Comparison of ENCODE assay signal across 16 mouse cellular contexts in genomic region chr16:18460826-18461225, GRCm38 (mm10). TPM values are rescaled to one million over a fixed set of nuclear protein-coding genes. Genes with fewer than 3 reads are reported as not detected.
A peak's percentile ranks its signal among the peaks of the same experiment; 100 is the strongest.
DNase-seq lines count a peak whose midpoint lies in the region; ATAC-seq and TF ChIP-seq lines count a peak whose summit lies in the region.
"Had no signal": no experiment of that assay in that cellular context is flagged by ENCODE, and none has a peak within 500 bp of the region (broad histone marks: within the 10 kb centered on the region; RNA-seq: fewer than 3 reads in every experiment).

No protein-coding gene starts in this region.

- ATAC-seq in liver, postnatal 0 days: no peak
- ATAC-seq in liver, embryonic 11.5 days (replicated peaks; ENCODE audit: low FRiP score): no peak

- peak; percentile 85 for DNase-seq in heart, adult 11 months
- DNase-seq in heart, adult 18-20 months: no peak
- DNase-seq in liver, postnatal 0 days: no peak
- no peak for DNase-seq in liver, embryonic 11.5 days (ENCODE audit: low spot score)
- DNase-seq in thymus, adult 2 months: peak; percentile 33
- no peak for DNase-seq in thymus, postnatal 10 days (ENCODE audit: low spot score in 2 of 2)
- DNase-seq in thymus, postnatal 4 days: peak; percentile 51
- DNase-seq: adrenal gland, postnatal 36 days; cerebellum, adult 9-10 months; kidney, adult 11 months; liver, embryonic 13.5 days; lung, embryonic 14.5 days had no signal

- peaks cover 7% of the 10 kb centered on the region; the same call in 1 of the 2 replicates for H3K4me1 ChIP-seq in liver, postnatal 0 days (ENCODE audit: insufficient read depth)
- peaks cover 26% of the 10 kb centered on the region for H3K4me1 ChIP-seq in liver, embryonic 11.5 days (replicated peaks; ENCODE audit: control insufficient read depth, insufficient read depth, low read length)
- peaks cover 75% of the 10 kb centered on the region for H3K4me1 ChIP-seq in thymus, adult 2 months (replicated peaks; ENCODE audit: control insufficient read depth, insufficient read depth, low read length)

- H3K9me3 ChIP-seq in liver, postnatal 0 days (ENCODE audit: low read length): no peaks in the 10 kb centered on the region
- no peaks in the 10 kb centered on the region for H3K9me3 ChIP-seq in liver, embryonic 11.5 days (ENCODE audit: control insufficient read depth, low read length)
- H3K9me3 ChIP-seq: forebrain, embryonic 10.5 days; heart, embryonic 13.5 days; limb, embryonic 13.5 days; liver, embryonic 13.5 days had no signal

- no peak for TF ChIP-seq EP300 in liver, postnatal 0 days (IDR thresholded peaks at IDR 0.05; ENCODE audit: low read depth)

- H3K27me3 ChIP-seq in liver, postnatal 0 days (ENCODE audit: insufficient read depth, low read length): no peaks in the 10 kb centered on the region
- no peaks in the 10 kb centered on the region for H3K27me3 ChIP-seq in liver, embryonic 11.5 days (replicated peaks; ENCODE audit: control insufficient read depth, insufficient read depth, low read length)
- no peaks in the 10 kb centered on the region for H3K27me3 ChIP-seq in thymus, adult 2 months (ENCODE audit: control insufficient read depth, insufficient read depth, low read length)
- H3K27me3 ChIP-seq: liver, embryonic 13.5 days; Patski had no signal

- no peak overlapping the region for H3K4me3 ChIP-seq in liver, postnatal 0 days (ENCODE audit: low read depth, low read length)
- no peak overlapping the region for H3K4me3 ChIP-seq in liver, embryonic 11.5 days (ENCODE audit: low read depth, low read length)
- no peak overlapping the region for H3K4me3 ChIP-seq in thymus, adult 2 months (ENCODE audit: control insufficient read depth, insufficient read depth, low read length)
- H3K4me3 ChIP-seq: heart, embryonic 13.5 days; limb, embryonic 13.5 days; liver, embryonic 13.5 days had no signal

- TF ChIP-seq CTCF in liver, postnatal 0 days (IDR thresholded peaks at IDR 0.05; ENCODE audit: low read depth): no peak
- no peak for TF ChIP-seq CTCF in thymus, adult 2 months (IDR thresholded peaks at IDR 0.05; ENCODE audit: borderline replicate concordance, control insufficient read depth, extremely low read depth, insufficient read depth, low read length, poor library complexity)

- 90% methylated on average over 3 of the region's 3 CpGs for WGBS in liver, postnatal 0 days (ENCODE audit: insufficient replicate concordance)
- WGBS in liver, embryonic 11.5 days: 96% methylated on average over 3 of the region's 3 CpGs
- 82% methylated on average over 3 of the region's 3 CpGs for WGBS in thymus, adult 2 months

- peaks cover 71% of the 10 kb centered on the region for H3K36me3 ChIP-seq in liver, postnatal 0 days (replicated peaks; ENCODE audit: insufficient read depth, low read length)
- H3K36me3 ChIP-seq in liver, embryonic 11.5 days (ENCODE audit: control insufficient read depth, insufficient read depth, low read length): peaks cover 25% of the 10 kb centered on the region
- no peaks in the 10 kb centered on the region for H3K36me3 ChIP-seq in thymus, adult 2 months (ENCODE audit: control insufficient read depth, insufficient read depth, low read length)

- H3K27ac ChIP-seq in liver, postnatal 0 days (ENCODE audit: low read depth): 0 out of 2 replicates have a peak overlapping the region, but pooled peaks have one; percentile 19
- no peak overlapping the region for H3K27ac ChIP-seq in liver, embryonic 11.5 days (ENCODE audit: low read depth, low read length)
- peak overlapping the region; percentile 63 for H3K27ac ChIP-seq in thymus, adult 2 months (ENCODE audit: control insufficient read depth, insufficient read depth, low read length)
- H3K27ac ChIP-seq: heart, embryonic 13.5 days; limb, embryonic 13.5 days; liver, embryonic 13.5 days had no signal

- H3K4me2 ChIP-seq in liver, postnatal 0 days (ENCODE audit: low read depth, low read length): no peak overlapping the region
- no peak overlapping the region for H3K4me2 ChIP-seq in liver, embryonic 11.5 days

- no peak overlapping the region for H3K9ac ChIP-seq in liver, postnatal 0 days (replicated peaks)
- no peak overlapping the region for H3K9ac ChIP-seq in liver, embryonic 11.5 days (ENCODE audit: low read depth, low read length)
- H3K9ac ChIP-seq: heart, embryonic 13.5 days; liver, embryonic 13.5 days had no signal

- no peak for TF ChIP-seq POLR2A in thymus, adult 2 months (IDR thresholded peaks at IDR 0.05; ENCODE audit: control insufficient read depth, extremely low read depth, insufficient read depth, low read length, poor library complexity)

RNA-seq across cellular contexts. Expression of gene Comt, which starts 34.2 kb away (rescaled TPM):
- total RNA-seq in heart, adult 18-20 months (2021): 100 to 1,000 TPM; 123 to 141 TPM
- polyA plus RNA-seq in liver, postnatal 0 days (2015; fragmentation: Nextera tagmentation; extraction: Ambion mirVana): 100 and 125 TPM in 2 replicates
- 140 and 141 TPM in 2 replicates for polyA plus RNA-seq in liver, embryonic 11.5 days (2014; fragmentation: Nextera tagmentation; extraction: Ambion mirVana)
- polyA plus RNA-seq in thymus, adult 2 months (2012; rRNA removed): 104 and 108 TPM in 2 replicates

RNA-seq across cellular contexts. Expression of gene Txnrd2, which starts 34.6 kb away (rescaled TPM):
- 10 to 100 TPM; 42.9 to 44.4 TPM for total RNA-seq in heart, adult 18-20 months (2021)
- 51.2 and 53.3 TPM in 2 replicates for polyA plus RNA-seq in liver, postnatal 0 days (2015; fragmentation: Nextera tagmentation; extraction: Ambion mirVana)
- 83.7 and 91.8 TPM in 2 replicates for polyA plus RNA-seq in liver, embryonic 11.5 days (2014; fragmentation: Nextera tagmentation; extraction: Ambion mirVana)
- polyA plus RNA-seq in thymus, adult 2 months (2012; rRNA removed): 10.6 and 10.7 TPM in 2 replicates

RNA-seq across cellular contexts. Expression of gene Gnb1l, which starts 37.7 kb away (rescaled TPM):
- 1 to 10 TPM; 6.1 to 6.4 TPM for total RNA-seq in heart, adult 18-20 months (2021)
- polyA plus RNA-seq in liver, postnatal 0 days (2015; fragmentation: Nextera tagmentation; extraction: Ambion mirVana): 3.9 and 5.1 TPM in 2 replicates
- 17.8 and 18.4 TPM in 2 replicates for polyA plus RNA-seq in liver, embryonic 11.5 days (2014; fragmentation: Nextera tagmentation; extraction: Ambion mirVana)
- 38.7 and 48.9 TPM in 2 replicates for polyA plus RNA-seq in thymus, adult 2 months (2012; rRNA removed)

RNA-seq across cellular contexts. Expression of gene Rtl10, which starts 37.9 kb away (rescaled TPM):
- total RNA-seq in heart, adult 18-20 months (2021): 1 to 10 TPM; 3.9 to 4.1 TPM
- 0.57 and 0.59 TPM in 2 replicates for polyA plus RNA-seq in liver, postnatal 0 days (2015; fragmentation: Nextera tagmentation; extraction: Ambion mirVana)
- polyA plus RNA-seq in liver, embryonic 11.5 days (2014; fragmentation: Nextera tagmentation; extraction: Ambion mirVana): 1.9 and 2.1 TPM in 2 replicates
- 47.0 and 63.6 TPM in 2 replicates for polyA plus RNA-seq in thymus, adult 2 months (2012; rRNA removed)

Comparison
In these comparisons a context has a peak if more than half of its experiments do, and no peak if none do; other contexts are left out.
1. DNase-seq: peak in heart, adult 11 months (single experiment), thymus, adult 2 months (single experiment) and thymus, postnatal 4 days (single experiment); none in heart, adult 18-20 months (0 of 2), liver, postnatal 0 days (single experiment), liver, embryonic 11.5 days (single experiment) and thymus, postnatal 10 days (0 of 2).